Mouse (Mus musculus) ES-Bruce4 (cell line): ENCODE results near the gene Zbtb16.

Experiments
- CTCF ChIP-seq: IDR thresholded peaks from one replicate; pipeline ENCODE4 v1.8.1; 2011; ENCODE audit warnings: low read depth, low read length
- EP300 ChIP-seq: IDR thresholded peaks from 2 replicates; pipeline ENCODE4 v1.6.1; 2011; ENCODE audit warnings: low read depth, low read length; ENCODE audit not compliant: insufficient read depth
- POLR2A ChIP-seq: IDR thresholded peaks from one replicate; pipeline ENCODE4 v1.8.1; 2011; ENCODE audit warnings: low read length; ENCODE audit not compliant: insufficient read depth

- TF ChIP-seq CTCF = no peak
- TF ChIP-seq POLR2A = no peak
- TF ChIP-seq EP300 = no peak
Measured at GRCm38 (mm10) chr9:48617511-48618010, 218.5 kb downstream of the Zbtb16 start.
